Mouse (Mus musculus): ENCODE data around the gene Trmt2a. TPM values are rescaled to one million over a fixed set of nuclear protein-coding genes. Genes with fewer than 3 reads are reported as not detected.

Gene Trmt2a
- total and polyA plus RNA-seq, 2 experiments from 2014 or later: 30.6 to 31.6 TPM

- Histone ChIP-seq H3K4me2 (ENCODE audit: low read depth, low read length) (peak overlapping the region; percentile 93; the same call in 1 of the 2 replicates), H3K27me3 (ENCODE audit: control insufficient read depth, insufficient read depth, low read length) (no peaks in the 10 kb centered on the region), H3K4me1 (ENCODE audit: control insufficient read depth, insufficient read depth) (peaks cover 58% of the 10 kb centered on the region), H3K27ac (ENCODE audit: low read depth) (no peak overlapping the region), H3K4me3 (ENCODE audit: low read depth, low read length) (peak overlapping the region; percentile 89; the same call in 1 of the 2 replicates), H3K9ac (replicated peaks; ENCODE audit: low read depth, low read length) (peak overlapping the region; percentile 90; the same call in 1 of the 2 replicates), H3K36me3 (replicated peaks; ENCODE audit: control insufficient read depth, insufficient read depth, low read length) (peaks cover 8% of the 10 kb centered on the region), H3K9me3 (replicated peaks; ENCODE audit: control insufficient read depth, low read length) (no peaks in the 10 kb centered on the region)
- DNase-seq (ENCODE audit: low spot score): no peak
- WGBS: 28% methylated on average over 1 of the region's 1 CpGs
- TF ChIP-seq CTCF (IDR thresholded peaks at IDR 0.05; ENCODE audit: low read depth) (no peak), EP300 (IDR thresholded peaks at IDR 0.05; ENCODE audit: low read depth) (no peak)
- ATAC-seq (ENCODE audit: insufficient read depth, low read depth): no peak
Measured at GRCm38 (mm10) chr16:18233451-18233850, 15.0 kb upstream of the Trmt2a start.

GRCm38 (mm10) chr16:18233919-18234670 lies 14.4 kb upstream of the Trmt2a start:
- WGBS: 9% methylated on average over 13 of the region's 13 CpGs
- H3K9ac ChIP-seq (replicated peaks; ENCODE audit: low read depth, low read length): peak overlapping the region; percentile 90
- ATAC-seq (ENCODE audit: insufficient read depth, low read depth) (no peak), DNase-seq (ENCODE audit: low spot score) (no peak)
- peaks cover 52% of the 10 kb centered on the region for H3K4me1 ChIP-seq (ENCODE audit: control insufficient read depth, insufficient read depth)
- no peaks in the 10 kb centered on the region for H3K9me3 ChIP-seq (replicated peaks; ENCODE audit: control insufficient read depth, low read length)
- H3K27me3 ChIP-seq (ENCODE audit: control insufficient read depth, insufficient read depth, low read length): no peaks in the 10 kb centered on the region
- peak overlapping the region; percentile 90 for H3K27ac ChIP-seq (ENCODE audit: low read depth)
- TF ChIP-seq EP300 (IDR thresholded peaks at IDR 0.05; ENCODE audit: low read depth): no peak
- TF ChIP-seq CTCF (IDR thresholded peaks at IDR 0.05; ENCODE audit: low read depth): no peak
- peaks cover 14% of the 10 kb centered on the region for H3K36me3 ChIP-seq (replicated peaks; ENCODE audit: control insufficient read depth, insufficient read depth, low read length)
- peak overlapping the region; percentile 93 for H3K4me2 ChIP-seq (ENCODE audit: low read depth, low read length)
- H3K4me3 ChIP-seq (ENCODE audit: low read depth, low read length): peak overlapping the region; percentile 89

DNA sequence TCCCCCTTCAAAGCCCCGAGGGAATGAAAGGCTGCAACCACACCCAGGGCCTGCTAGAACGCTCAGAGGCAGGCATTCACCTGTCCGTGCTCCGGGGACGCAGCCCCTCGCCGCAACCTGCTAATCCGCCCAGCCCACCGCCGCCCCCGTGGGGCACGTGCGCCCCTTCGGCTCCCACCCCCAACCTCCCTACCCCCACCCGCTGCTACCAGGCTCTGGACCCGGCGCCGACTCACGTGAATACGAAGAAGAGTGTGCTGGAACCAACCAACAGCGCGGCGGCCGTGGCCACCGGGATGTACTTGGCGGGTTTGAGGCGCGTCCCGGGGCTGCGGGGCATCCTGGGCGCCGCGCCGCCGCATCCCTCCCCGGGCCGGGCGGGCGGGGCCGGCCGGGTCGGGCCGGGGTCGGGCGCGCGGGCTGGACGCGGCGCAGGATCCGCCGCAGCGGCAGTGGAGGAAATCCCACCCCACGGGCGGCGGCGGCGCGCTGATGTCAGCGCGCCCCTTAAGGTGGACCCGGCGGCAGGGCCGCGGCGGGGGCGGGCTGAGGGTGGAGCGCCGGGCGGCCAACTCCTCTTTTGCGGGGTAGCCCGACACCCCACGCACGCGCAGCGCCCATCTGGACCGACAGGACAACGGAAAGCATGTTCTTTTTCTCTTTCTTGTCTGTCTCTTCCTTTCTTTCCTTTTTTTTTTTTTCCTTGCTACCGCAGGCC lies 13.6 kb upstream of the Trmt2a start, which contains the start of gene Zdhhc8:
Zdhhc8 (minus strand) TSS at position 466 of the 718 bp plus-strand sequence.
- H3K4me1 ChIP-seq (ENCODE audit: control insufficient read depth, insufficient read depth): peaks cover 44% of the 10 kb centered on the region
- under 1% methylated on average over 76 of the region's 79 CpGs for WGBS
- peak; percentile 82 for ATAC-seq (ENCODE audit: insufficient read depth, low read depth)
- H3K9me3 ChIP-seq (replicated peaks; ENCODE audit: control insufficient read depth, low read length): no peaks in the 10 kb centered on the region
- peak within 1 kb of the TSS; percentile 90 for H3K9ac ChIP-seq (replicated peaks; ENCODE audit: low read depth, low read length)
- H3K27ac ChIP-seq (ENCODE audit: low read depth): peak within 1 kb of the TSS; percentile 90
- TF ChIP-seq CTCF (IDR thresholded peaks at IDR 0.05; ENCODE audit: low read depth) (no peak), EP300 (IDR thresholded peaks at IDR 0.05; ENCODE audit: low read depth) (no peak)
- DNase-seq (ENCODE audit: low spot score): peak; percentile 63
- H3K4me2 ChIP-seq (ENCODE audit: low read depth, low read length): peak within 1 kb of the TSS; percentile 93
- peak within 1 kb of the TSS; percentile 89 for H3K4me3 ChIP-seq (ENCODE audit: low read depth, low read length)
- no peaks in the 10 kb centered on the region for H3K27me3 ChIP-seq (ENCODE audit: control insufficient read depth, insufficient read depth, low read length)
- peaks cover 20% of the 10 kb centered on the region for H3K36me3 ChIP-seq (replicated peaks; ENCODE audit: control insufficient read depth, insufficient read depth, low read length)

GRCm38 (mm10) chr16:18235389-18236065 lies 13.0 kb upstream of the Trmt2a start:
- DNase-seq (ENCODE audit: low spot score): peak; percentile 70
- peak overlapping the region; percentile 90 for H3K27ac ChIP-seq (ENCODE audit: low read depth)
- peak overlapping the region; percentile 90 for H3K9ac ChIP-seq (replicated peaks; ENCODE audit: low read depth, low read length)
- 3% methylated on average over 19 of the region's 19 CpGs for WGBS
- H3K4me3 ChIP-seq (ENCODE audit: low read depth, low read length): peak overlapping the region; percentile 89
- H3K36me3 ChIP-seq (replicated peaks; ENCODE audit: control insufficient read depth, insufficient read depth, low read length): peaks cover 27% of the 10 kb centered on the region
- TF ChIP-seq CTCF (IDR thresholded peaks at IDR 0.05; ENCODE audit: low read depth) (no peak), EP300 (IDR thresholded peaks at IDR 0.05; ENCODE audit: low read depth) (no peak)
- peak overlapping the region; percentile 93 for H3K4me2 ChIP-seq (ENCODE audit: low read depth, low read length)
- H3K4me1 ChIP-seq (ENCODE audit: control insufficient read depth, insufficient read depth): peaks cover 37% of the 10 kb centered on the region
- peak; percentile 62 for ATAC-seq (ENCODE audit: insufficient read depth, low read depth)
- H3K27me3 ChIP-seq (ENCODE audit: control insufficient read depth, insufficient read depth, low read length): no peaks in the 10 kb centered on the region
- no peaks in the 10 kb centered on the region for H3K9me3 ChIP-seq (replicated peaks; ENCODE audit: control insufficient read depth, low read length)
